Mouse (Mus musculus) midbrain, embryonic 11.5 days (tissue): ENCODE results near the gene Nup210l. TPM values are rescaled to one million over a fixed set of nuclear protein-coding genes. Genes with fewer than 3 reads are reported as not detected.

Experiments
- ATAC-seq: fragments of 200-750 bp; cut with Nextera tagmentation; 2 replicates; pipeline ENCODE4 v1.8.0; 2017; ENCODE audit warnings: moderate TSS enrichment, moderate library complexity; ENCODE audit not compliant: low FRiP score
- DNase-seq: peaks from one replicate; pipeline ENCODE4 v3.0.0; 2015; ENCODE audit warnings: low spot score; ENCODE audit errors: missing footprints
- H3K27ac ChIP-seq: fragments of 300-500 bp; sonication (generic); 2 replicates; pipeline ENCODE4 v1.5.1; 2014; ENCODE audit warnings: low read depth, low read length
- H3K27me3 ChIP-seq: fragments of 300-500 bp; sonication (generic); 2 replicates; pipeline ENCODE4 v1.6.1; 2014; ENCODE audit warnings: mild to moderate bottlenecking, low read length, moderate library complexity, mixed read lengths; ENCODE audit not compliant: control insufficient read depth, insufficient read depth
- H3K36me3 ChIP-seq: fragments of 300-500 bp; sonication (generic); 2 replicates; pipeline ENCODE4 v1.6.1; 2014; ENCODE audit warnings: mild to moderate bottlenecking, low read length, moderate library complexity, mixed read lengths; ENCODE audit not compliant: control insufficient read depth, insufficient read depth
- H3K4me1 ChIP-seq: fragments of 300-500 bp; sonication (generic); 2 replicates; pipeline ENCODE4 v1.6.1; 2014; ENCODE audit warnings: low read length; ENCODE audit not compliant: control insufficient read depth, insufficient read depth
- H3K4me2 ChIP-seq: fragments of 300-500 bp; sonication (generic); 2 replicates; pipeline ENCODE4 v1.6.1; 2014; ENCODE audit warnings: mild to moderate bottlenecking, moderate library complexity
- H3K4me3 ChIP-seq: fragments of 300-500 bp; sonication (generic); 2 replicates; pipeline ENCODE4 v1.5.1; 2014; ENCODE audit warnings: low read depth, low read length
- H3K9ac ChIP-seq: fragments of 300-500 bp; sonication (generic); 2 replicates; pipeline ENCODE4 v1.6.1; 2014; ENCODE audit warnings: low read length
- H3K9me3 ChIP-seq: fragments of 300-500 bp; sonication (generic); 2 replicates; pipeline ENCODE4 v1.6.1; 2016; ENCODE audit warnings: low read length; ENCODE audit not compliant: control insufficient read depth
- WGBS: fragments of 180-500 bp; shearing (Covaris S2); extraction: QIAGEN DNeasy Blood & Tissue Kit; methylation state at CpG from one replicate; pipeline ENCODE4 v1.1.7; 2014; 5-methylcytosine and 5-hydroxymethylcytosine counted together
- polyA plus RNA-seq: library from polyadenylated mRNA; unstranded; fragments of >200 nt; fragmentation: Nextera tagmentation; extraction: Ambion mirVana; gene quantifications from 2 replicates; pipeline ENCODE4 v1.2.1, GENCODE M21; 2014

The Nup210l gene
- polyA plus RNA-seq, 1 experiment from 2014 or later: 0.60 TPM

GRCm38 (mm10) chr3:90078224-90078623, 25.7 kb upstream of the Nup210l start:
- 59% methylated on average over 5 of the region's 5 CpGs for WGBS
- no peaks in the 10 kb centered on the region for H3K9me3 ChIP-seq
- no peak overlapping the region for H3K9ac ChIP-seq
- no peaks in the 10 kb centered on the region for H3K36me3 ChIP-seq
- no peak overlapping the region for H3K4me3 ChIP-seq
- H3K27ac ChIP-seq: no peak overlapping the region
- H3K4me2 ChIP-seq: no peak overlapping the region
- DNase-seq: no peak
- no peak for ATAC-seq
- peaks cover 27% of the 10 kb centered on the region for H3K4me1 ChIP-seq
- no peaks in the 10 kb centered on the region for H3K27me3 ChIP-seq

GRCm38 (mm10) chr3:90079133-90079762, 24.7 kb upstream of the Nup210l start:
- H3K36me3 ChIP-seq: no peaks in the 10 kb centered on the region
- whole genome bisulfite sequencing: under 1% methylated on average over 33 of the region's 33 CpGs
- peak overlapping the region; percentile 76 for H3K9ac ChIP-seq

GRCm38 (mm10) chr3:90079763-90080497, 24.0 kb upstream of the Nup210l start:
- Histone ChIP-seq H3K9me3 (no peaks in the 10 kb centered on the region), H3K4me2 (peak overlapping the region; percentile 91), H3K27ac (peak overlapping the region; percentile 87), H3K36me3 (no peaks in the 10 kb centered on the region), H3K9ac (peak overlapping the region; percentile 76), H3K4me3 (peak overlapping the region; percentile 74), H3K4me1 (peaks cover 36% of the 10 kb centered on the region), H3K27me3 (no peaks in the 10 kb centered on the region)
- peak; percentile 68 for ATAC-seq
- under 1% methylated on average over 53 of the region's 53 CpGs for WGBS
- DNase-seq: peak; percentile 94

More at GRCm38 (mm10) chr3:90079133-90079762, 24.7 kb upstream of the Nup210l start:
- DNase-seq (peak; percentile 98), ATAC-seq (peak; percentile 98)
- no peaks in the 10 kb centered on the region for H3K27me3 ChIP-seq
- peak overlapping the region; percentile 91 for H3K4me2 ChIP-seq
- peak overlapping the region; percentile 87 for H3K27ac ChIP-seq
- H3K4me3 ChIP-seq: peak overlapping the region; percentile 74
- no peaks in the 10 kb centered on the region for H3K9me3 ChIP-seq
- peaks cover 36% of the 10 kb centered on the region for H3K4me1 ChIP-seq

- peaks cover 36% of the 10 kb centered on the region for H3K4me1 ChIP-seq
- no peak for ATAC-seq
Measured at GRCm38 (mm10) chr3:90080498-90080863, 23.5 kb upstream of the Nup210l start.

GRCm38 (mm10) chr3:90081365-90082240, 22.3 kb upstream of the Nup210l start:
- WGBS: 86% methylated on average over 5 of the region's 5 CpGs
- Histone ChIP-seq H3K4me3 (peak overlapping the region; percentile 11; the same call in 1 of the 2 replicates), H3K36me3 (no peaks in the 10 kb centered on the region), H3K9ac (no peak overlapping the region; the same call in 1 of the 2 replicates), H3K27ac (no peak overlapping the region), H3K4me1 (peaks cover 36% of the 10 kb centered on the region), H3K4me2 (peak overlapping the region; percentile 91), H3K27me3 (no peaks in the 10 kb centered on the region), H3K9me3 (no peaks in the 10 kb centered on the region)
- DNase-seq: no peak
- no peak for ATAC-seq

More at GRCm38 (mm10) chr3:90080498-90080863, 23.5 kb upstream of the Nup210l start:
- Histone ChIP-seq H3K4me2 (peak overlapping the region; percentile 91), H3K36me3 (no peaks in the 10 kb centered on the region), H3K4me3 (peak overlapping the region; percentile 74), H3K27me3 (no peaks in the 10 kb centered on the region), H3K9ac (peak overlapping the region; percentile 76), H3K27ac (peak overlapping the region; percentile 87; the same call in 1 of the 2 replicates), H3K9me3 (no peaks in the 10 kb centered on the region)
- no peak for DNase-seq
- 0% methylated on average over 6 of the region's 6 CpGs for WGBS

GRCm38 (mm10) chr3:90083034-90083433, 20.9 kb upstream of the Nup210l start:
- H3K9me3 ChIP-seq: no peaks in the 10 kb centered on the region
- no peaks in the 10 kb centered on the region for H3K27me3 ChIP-seq
- DNase-seq: no peak
- no peaks in the 10 kb centered on the region for H3K36me3 ChIP-seq
- no peak overlapping the region for H3K4me2 ChIP-seq
- H3K27ac ChIP-seq: no peak overlapping the region
- 73% methylated on average over 5 of the region's 5 CpGs for WGBS
- H3K4me1 ChIP-seq: peaks cover 29% of the 10 kb centered on the region
- no peak overlapping the region for H3K4me3 ChIP-seq
- H3K9ac ChIP-seq: peak overlapping the region; percentile 10; the same call in 1 of the 2 replicates
- ATAC-seq: no peak

- Histone ChIP-seq H3K4me1 (peaks cover 26% of the 10 kb centered on the region), H3K4me2 (no peak overlapping the region), H3K27me3 (no peaks in the 10 kb centered on the region), H3K4me3 (no peak overlapping the region), H3K27ac (0 out of 2 replicates have a peak overlapping the region, but pooled peaks have one; percentile 9), H3K9ac (no peak overlapping the region), H3K36me3 (peaks cover 5% of the 10 kb centered on the region; the same call in 1 of the 2 replicates), H3K9me3 (no peaks in the 10 kb centered on the region)
- DNase-seq (no peak), ATAC-seq (no peak)
- 57% methylated on average over 3 of the region's 3 CpGs for WGBS
Measured at GRCm38 (mm10) chr3:90083698-90084324, 20.1 kb upstream of the Nup210l start.

GRCm38 (mm10) chr3:90084790-90085189, 19.1 kb upstream of the Nup210l start:
- H3K4me3 ChIP-seq: no peak overlapping the region
- H3K36me3 ChIP-seq: peaks cover 6% of the 10 kb centered on the region; the same call in 1 of the 2 replicates
- H3K4me2 ChIP-seq: no peak overlapping the region
- H3K4me1 ChIP-seq: peaks cover 23% of the 10 kb centered on the region
- no peaks in the 10 kb centered on the region for H3K27me3 ChIP-seq
- H3K27ac ChIP-seq: no peak overlapping the region
- H3K9me3 ChIP-seq: no peaks in the 10 kb centered on the region
- ATAC-seq: no peak
- WGBS: 87% methylated on average over 4 of the region's 4 CpGs
- DNase-seq: no peak
- no peak overlapping the region for H3K9ac ChIP-seq
